Mouse (Mus musculus) neutrophil, adult 5-6 weeks (primary cell): ENCODE measurements around the gene Hfe. TPM values are rescaled to one million over a fixed set of nuclear protein-coding genes. Genes with fewer than 3 reads are reported as not detected.

Experiments used
- ATAC-seq: fragments of 151-379, 151-347 bp; 2 replicates; pipeline ENCODE4 v1.8.0; 2017; ENCODE audit warnings: mild to moderate bottlenecking, moderate TSS enrichment; ENCODE audit not compliant: insufficient number of reproducible peaks, poor library complexity, low FRiP score, severe bottlenecking; ENCODE audit errors: extremely low read depth
- total RNA-seq: library from RNA; stranded (forward); fragments of 200-1000 nt; gene quantifications from 2 replicates; pipeline ENCODE4 v1.2.3, GENCODE M21; 2017

Gene Hfe
- total RNA-seq, result 4.8 and 5.0 TPM in 2 replicates

- peak; percentile 75 for ATAC-seq
Observed at GRCm38 (mm10) chr13:23710374-23711089, at the start of gene Hfe. TSS of gene Hfe (minus strand) at chr13:23710854.

GRCm38 (mm10) chr13:23759916-23760239 lies 49.2 kb upstream of the Hfe start:
- no peak for ATAC-seq

GRCm38 (mm10) chr13:23759251-23759771 lies 48.7 kb upstream of the Hfe start:
- ATAC-seq, result no peak

GRCm38 (mm10) chr13:23757921-23758320 lies 47.3 kb upstream of the Hfe start:
- ATAC-seq, result no peak

- no peak for ATAC-seq
Observed at GRCm38 (mm10) chr13:23757211-23757773, 46.6 kb upstream of the Hfe start.

GRCm38 (mm10) chr13:23756790-23757189 lies 46.1 kb upstream of the Hfe start, which contains the start of gene Hist1h4b:
TSS of gene Hist1h4b (plus strand) at chr13:23757013.
- peak; percentile 52 for ATAC-seq

- no peak for ATAC-seq
Observed at GRCm38 (mm10) chr13:23755000-23755399, 44.3 kb upstream of the Hfe start.

- no peak for ATAC-seq
Observed at GRCm38 (mm10) chr13:23753314-23754078, 42.8 kb upstream of the Hfe start.

- ATAC-seq, result no peak
Observed at GRCm38 (mm10) chr13:23752742-23753172, 42.1 kb upstream of the Hfe start.

- peak; percentile 63 for ATAC-seq
Observed at GRCm38 (mm10) chr13:23752067-23752741, 41.5 kb upstream of the Hfe start, which contains the start of gene Hist1h3b. TSS of gene Hist1h3b (plus strand) at chr13:23752267.

- ATAC-seq, result no peak
Observed at GRCm38 (mm10) chr13:23751478-23751956, 40.9 kb upstream of the Hfe start.

- peak; percentile 51; the same call in 1 of the 2 replicates for ATAC-seq
Observed at GRCm38 (mm10) chr13:23750839-23751477, 40.3 kb upstream of the Hfe start, which contains the start of gene Hist1h2ab. TSS of gene Hist1h2ab (plus strand) at chr13:23751126.

GRCm38 (mm10) chr13:23749563-23750121 lies 39.0 kb upstream of the Hfe start:
- no peak for ATAC-seq

- no peak for ATAC-seq
Observed at GRCm38 (mm10) chr13:23747892-23748288, 37.2 kb upstream of the Hfe start.

- no peak for ATAC-seq
Observed at GRCm38 (mm10) chr13:23747081-23747891, 36.6 kb upstream of the Hfe start.

GRCm38 (mm10) chr13:23746201-23747080 lies 35.8 kb upstream of the Hfe start, which contains the start of gene Hist1h2bb:
TSS of gene Hist1h2bb (plus strand) at chr13:23746734.
- peak; percentile 89 for ATAC-seq
